Mouse (Mus musculus): ENCODE results near the gene Ppp1r10.
A peak's percentile ranks its signal among the peaks of the same experiment; 100 is the strongest.

Gene Ppp1r10

GRCm38 (mm10) chr17:35916297-35917142 lies at the start of gene Ppp1r10, which contains the start of gene Mrps18b:
Gene Ppp1r10 (plus strand): TSS chr17:35916434.
Gene Mrps18b (minus strand): TSS chr17:35916389.
- peak; percentile 100 for DNase-seq

- DNase-seq: no peak
Observed at GRCm38 (mm10) chr17:35866911-35867890, 49.0 kb upstream of the Ppp1r10 start.

- DNase-seq: no peak
Observed at GRCm38 (mm10) chr17:35868165-35868820, 47.9 kb upstream of the Ppp1r10 start.

DNA sequence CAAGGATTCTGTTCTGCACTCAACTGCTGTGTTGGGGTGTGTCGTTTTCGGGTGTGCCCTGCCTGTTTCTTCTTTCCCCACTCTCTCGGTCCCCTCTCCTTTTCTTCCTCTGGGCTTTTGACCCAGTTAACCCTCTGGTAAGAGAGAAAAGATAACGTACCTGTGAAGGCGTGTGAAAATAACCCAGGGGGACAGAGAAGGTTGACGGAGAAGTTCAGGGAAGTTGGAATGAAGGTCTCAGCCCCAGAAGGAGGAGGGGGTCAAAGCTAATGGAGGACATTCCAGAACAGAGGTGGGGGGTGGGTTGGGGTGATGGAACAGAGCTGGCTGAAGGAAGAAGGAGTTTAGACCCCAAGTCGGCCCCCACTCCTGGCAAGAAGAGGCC lies 47.3 kb upstream of the Ppp1r10 start:
- DNase-seq: no peak

DNA sequence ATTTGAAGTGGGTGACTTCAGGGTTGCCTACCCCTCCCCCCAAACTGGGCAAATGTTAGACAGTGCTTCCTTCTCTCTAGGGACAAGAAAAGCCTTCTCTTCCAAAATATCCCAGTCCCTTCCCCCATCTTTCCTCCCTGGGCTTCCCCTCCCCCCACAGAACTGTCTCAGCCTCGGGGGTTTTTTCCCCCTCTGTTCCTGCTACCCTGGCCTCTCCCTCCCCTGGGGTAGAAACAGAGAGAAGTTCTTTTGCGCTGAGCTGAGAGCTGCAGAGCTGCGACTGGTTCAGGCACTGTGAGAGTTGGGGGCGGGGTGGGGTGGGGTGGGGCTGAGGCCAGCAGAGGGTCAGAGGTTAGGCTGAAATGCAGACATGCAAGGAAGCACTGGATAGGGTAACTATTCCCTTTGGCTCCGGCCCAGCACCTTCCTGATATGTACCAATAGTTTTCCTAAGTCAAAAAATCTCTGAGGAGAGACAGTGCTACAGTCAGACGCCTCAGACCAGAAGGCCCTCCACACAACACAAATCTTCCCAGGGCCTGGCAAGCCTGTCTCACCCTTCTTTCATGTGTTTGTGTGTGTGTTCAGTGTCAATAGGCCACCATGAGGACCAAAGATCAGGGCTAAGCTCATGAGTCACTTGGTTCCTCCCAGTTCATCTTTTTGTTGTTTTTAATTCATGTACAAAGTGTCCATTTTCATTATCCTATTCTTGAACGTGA lies 46.7 kb upstream of the Ppp1r10 start:
- no peak for DNase-seq

DNA sequence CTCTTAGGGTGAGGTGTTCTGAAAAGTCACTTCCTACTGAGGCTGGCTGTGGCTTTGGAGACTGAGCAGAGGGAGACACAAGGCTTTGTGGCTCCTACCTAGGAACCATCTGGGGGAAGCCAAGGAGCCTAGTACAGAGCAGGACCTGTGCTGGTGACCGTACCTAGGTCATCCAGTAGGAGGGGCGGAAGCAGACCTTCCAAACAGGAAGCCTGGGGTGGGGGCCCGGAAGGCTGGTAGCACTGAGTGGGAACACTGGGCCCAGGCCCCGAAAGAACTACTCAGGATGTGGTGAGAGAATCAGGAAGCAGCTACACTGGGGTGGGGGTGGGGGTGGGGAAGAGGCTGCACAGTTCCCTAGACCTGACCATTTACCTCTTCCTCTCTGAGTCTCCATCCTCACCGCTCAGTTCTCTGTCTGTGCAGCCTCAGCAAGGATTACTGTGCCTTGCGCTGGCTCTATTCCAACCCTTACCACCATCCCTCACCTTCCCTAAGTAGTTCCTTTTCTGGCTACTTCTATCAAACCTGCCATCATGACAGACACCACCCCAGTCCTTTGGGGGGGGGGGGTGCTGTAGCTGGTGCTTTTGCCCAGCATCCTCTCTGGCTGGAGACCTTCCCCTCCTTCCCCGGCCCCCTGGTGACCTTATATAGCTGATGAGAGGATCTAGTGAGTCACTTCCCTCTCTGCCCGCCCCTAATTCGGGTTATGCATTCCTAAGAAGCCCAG lies 45.9 kb upstream of the Ppp1r10 start:
- DNase-seq: peak; percentile 35

DNA sequence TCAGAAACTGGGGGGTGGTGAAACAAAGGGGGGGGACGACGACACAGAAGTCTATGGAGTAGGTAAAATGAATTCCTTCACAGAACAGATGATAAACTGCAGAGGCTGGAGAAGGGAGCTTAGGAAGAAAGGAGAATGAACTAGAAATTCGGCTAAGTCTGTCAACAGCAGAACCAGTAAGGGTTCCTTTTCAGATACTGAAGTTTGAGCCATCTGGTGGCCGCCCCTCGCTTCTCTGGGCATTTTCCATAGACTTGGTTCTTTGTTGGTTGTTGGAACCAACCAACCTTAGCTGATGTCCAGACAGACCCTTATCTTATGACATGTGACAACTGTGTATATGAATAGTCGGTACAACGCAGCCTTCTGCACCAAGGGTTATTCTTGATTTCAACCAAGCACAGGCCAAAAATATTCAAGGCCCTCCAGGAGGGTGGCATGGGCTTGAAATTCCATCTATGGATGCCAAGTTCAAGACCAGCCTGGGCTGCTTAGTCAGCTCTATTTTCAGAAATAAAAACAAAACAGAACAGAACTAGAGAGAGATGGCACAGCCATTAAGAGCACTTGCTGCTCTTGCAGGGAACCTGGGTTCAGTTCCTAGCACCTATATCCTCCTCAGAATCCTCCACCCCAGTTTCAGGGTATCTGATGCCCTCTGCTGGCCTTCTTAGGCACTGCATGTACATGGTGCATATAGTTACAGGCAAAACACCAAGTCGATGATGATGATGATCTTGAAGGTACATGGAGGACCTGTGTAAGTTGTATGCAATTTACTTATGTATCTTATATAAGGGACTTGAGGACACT lies 45.1 kb upstream of the Ppp1r10 start:
- no peak for DNase-seq

DNA sequence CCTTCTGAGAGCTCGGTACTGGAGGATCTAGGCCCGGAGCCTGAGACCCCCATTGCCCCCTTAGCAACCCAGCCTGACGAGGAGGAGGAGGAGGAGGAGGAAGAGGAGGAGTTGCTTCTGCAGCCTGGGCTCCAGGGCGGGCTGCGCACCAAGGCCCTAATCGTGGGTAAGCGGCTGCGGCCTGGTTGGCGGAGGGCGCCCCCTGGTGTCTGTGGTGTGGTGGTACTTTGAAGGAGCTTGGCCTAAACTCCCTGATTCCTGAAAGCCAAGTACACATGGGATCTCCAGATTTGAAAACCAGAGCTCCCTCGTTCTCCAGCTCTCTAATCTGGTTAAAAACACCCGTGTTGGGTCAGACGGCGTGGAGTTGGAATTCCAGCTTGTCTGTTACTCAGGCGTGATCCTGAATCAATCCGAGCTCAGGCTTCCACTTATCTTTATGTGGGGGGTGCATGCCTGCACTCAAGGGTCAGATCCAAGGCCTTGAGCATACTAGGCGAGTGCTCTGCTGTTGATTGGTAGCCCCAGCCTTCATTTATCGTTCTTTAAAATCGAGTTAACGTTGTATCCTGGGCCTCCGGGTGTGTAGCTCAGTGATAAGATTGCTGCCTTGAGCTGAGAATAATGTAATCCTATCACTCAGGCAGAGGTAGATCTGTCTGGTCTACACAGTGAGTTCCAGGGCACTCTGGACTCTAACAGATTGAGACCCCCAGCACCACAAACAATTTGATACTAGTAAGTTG lies 42.3 kb upstream of the Ppp1r10 start:
- DNase-seq: peak; percentile 85

- DNase-seq: peak; percentile 68
Observed at GRCm38 (mm10) chr17:35874721-35875120, 41.5 kb upstream of the Ppp1r10 start.

DNA sequence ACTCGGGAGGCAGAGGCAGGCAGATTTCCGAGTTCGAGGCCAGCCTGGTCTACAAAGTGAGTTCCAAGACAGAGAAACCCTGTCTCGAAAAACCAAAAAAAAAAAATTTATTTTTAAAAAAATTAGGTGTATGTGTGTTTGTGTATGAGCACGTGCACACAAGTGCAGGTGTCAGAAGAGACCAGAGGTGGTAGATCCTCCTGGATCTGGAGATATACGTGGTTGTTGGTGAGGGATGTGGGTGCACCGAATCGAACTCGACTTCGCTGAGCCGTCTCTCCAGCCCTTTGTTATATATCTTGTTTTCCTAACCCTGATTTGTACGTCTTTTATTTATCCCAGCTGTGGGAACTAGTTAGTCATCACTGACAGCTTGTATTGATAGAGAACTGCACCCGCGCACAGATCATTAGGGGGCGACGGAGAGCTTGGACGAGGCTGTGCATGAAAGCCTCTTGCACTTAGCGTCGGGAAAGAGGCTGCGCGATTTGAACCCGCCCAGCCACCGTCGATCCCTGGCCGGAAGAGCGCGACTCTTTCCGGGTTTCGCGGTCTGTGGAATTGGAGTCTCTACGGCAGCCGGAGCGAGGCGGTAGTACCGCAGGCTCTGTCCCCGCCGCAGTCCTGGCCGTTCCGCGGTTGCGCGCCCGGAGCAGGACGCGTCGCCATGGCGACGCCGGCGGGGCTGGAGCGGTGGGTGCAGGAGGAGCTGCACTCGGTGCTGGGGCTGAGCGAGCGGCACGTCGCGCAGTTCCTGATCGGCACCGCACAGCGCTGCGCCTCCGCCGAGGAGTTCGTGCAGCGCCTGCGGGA lies 36.8 kb upstream of the Ppp1r10 start, which contains the start of gene Dhx16:
TSS of gene Dhx16 (plus strand) at position 575 of the 813 bp plus-strand sequence.
- peak; percentile 95 for DNase-seq

DNA sequence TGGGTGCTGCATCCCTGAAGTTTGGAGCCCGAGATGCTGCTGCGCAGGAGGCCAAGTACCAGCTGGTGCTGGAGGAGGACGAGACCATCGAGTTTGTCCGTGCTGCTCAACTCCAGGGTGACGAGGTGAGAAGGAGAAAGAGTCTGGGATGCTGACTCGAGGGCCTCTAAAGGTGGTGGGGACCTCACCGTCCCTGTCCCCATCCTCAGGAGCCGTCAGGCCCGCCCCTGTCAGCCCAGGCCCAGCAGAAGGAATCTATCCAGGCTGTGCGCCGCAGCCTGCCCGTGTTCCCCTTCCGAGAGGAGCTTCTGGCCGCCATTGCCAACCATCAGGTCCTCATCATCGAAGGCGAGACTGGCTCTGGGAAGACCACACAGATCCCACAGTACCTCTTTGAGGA lies 33.3 kb upstream of the Ppp1r10 start:
- no peak for DNase-seq

DNA sequence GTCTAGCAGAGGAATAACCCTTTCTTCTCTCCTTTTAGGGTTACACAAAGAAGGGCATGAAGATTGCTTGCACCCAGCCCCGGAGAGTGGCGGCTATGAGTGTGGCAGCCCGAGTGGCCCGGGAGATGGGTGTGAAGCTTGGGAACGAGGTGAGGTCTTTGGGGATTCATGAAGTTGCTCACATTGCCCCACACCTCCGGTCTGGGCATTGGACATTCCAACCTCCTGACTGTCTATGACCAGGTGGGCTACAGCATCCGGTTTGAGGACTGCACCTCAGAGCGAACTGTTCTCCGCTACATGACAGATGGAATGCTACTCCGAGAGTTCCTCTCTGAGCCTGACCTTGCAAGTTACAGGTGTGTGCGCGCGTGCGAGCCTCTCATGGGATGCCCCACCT lies 32.5 kb upstream of the Ppp1r10 start:
- no peak for DNase-seq

- DNase-seq: no peak
Observed at GRCm38 (mm10) chr17:35887725-35888124, 28.5 kb upstream of the Ppp1r10 start.

DNA sequence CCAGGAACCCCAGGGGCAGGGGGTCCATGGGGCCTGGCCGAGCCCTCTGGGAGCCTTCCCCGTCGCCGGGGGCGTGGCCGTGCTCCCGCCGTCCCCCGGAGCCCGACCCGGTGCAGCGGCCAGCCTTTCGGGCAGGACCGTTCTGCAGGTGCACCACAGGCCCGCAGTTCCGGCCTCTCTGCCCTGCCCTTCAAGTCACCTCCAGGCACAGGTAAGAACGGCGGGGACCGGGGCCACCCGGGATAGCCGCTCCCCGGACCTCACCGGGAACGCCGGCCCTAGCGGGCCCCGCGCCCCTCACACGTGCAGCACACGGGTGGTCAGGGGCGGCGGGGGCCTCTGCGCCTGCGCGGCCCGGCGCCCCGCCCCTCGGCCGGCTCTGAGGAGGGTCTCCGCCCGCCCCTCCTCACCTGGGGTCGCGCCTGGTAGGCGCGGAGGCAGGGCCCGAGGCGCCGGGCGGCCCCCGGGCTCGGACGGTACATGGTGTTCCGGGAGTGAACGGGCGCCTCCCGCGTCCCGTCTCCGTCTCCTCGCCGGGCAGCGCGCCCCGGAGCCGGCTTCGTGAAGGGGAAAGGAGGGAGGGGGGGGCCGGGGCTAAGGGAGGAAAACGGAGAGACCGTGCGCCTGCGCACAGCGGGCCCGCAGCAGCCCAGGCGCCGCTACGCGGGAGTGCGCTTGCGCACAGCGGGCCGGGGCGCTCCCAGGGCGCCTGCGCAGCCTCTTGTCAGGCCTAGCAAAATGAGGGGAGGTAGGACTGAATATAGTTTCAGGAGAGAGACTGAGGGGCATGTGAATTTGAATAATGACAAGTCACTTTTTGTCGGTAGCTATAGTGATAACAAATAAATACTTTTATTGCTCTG lies 19.2 kb upstream of the Ppp1r10 start, which contains the start of gene 2310061I04Rik:
TSS of gene 2310061I04Rik (minus strand) at position 651 of the 863 bp plus-strand sequence.
- DNase-seq: peak; percentile 93

GRCm38 (mm10) chr17:35897644-35898573 lies 18.3 kb upstream of the Ppp1r10 start:
- DNase-seq: no peak

DNA sequence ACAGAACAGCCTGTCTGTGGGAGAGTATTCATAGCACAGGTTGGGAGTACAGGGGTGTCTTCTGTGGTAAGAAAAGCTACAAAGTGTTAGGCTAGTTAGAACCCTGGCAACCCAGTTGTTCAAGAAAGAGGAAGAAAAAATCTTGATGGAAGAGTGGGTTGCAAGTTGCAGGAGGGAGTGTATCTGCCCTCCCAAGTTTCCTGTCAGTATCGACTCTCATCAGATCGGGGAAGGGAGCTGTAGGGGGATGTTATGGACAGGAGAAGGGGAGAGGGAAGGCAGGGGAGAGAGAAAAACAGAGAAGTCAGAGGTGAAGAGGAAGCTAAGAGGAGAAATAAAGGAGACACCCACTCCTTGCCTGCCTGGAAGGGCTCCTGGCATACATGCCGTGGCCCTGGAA lies 15.6 kb upstream of the Ppp1r10 start:
- no peak for DNase-seq

Measured in right cerebral cortex, postnatal 25 days (tissue).